Mouse (Mus musculus): ENCODE measurements around the gene Tubgcp6.
A peak's percentile ranks its signal among the peaks of the same experiment; 100 is the strongest.

The Tubgcp6 gene

GRCm38 (mm10) chr15:89100823-89101222 is 22.1 kb downstream of the Tubgcp6 start:
- DNase-seq = no peak

- DNase-seq = peak; percentile 88
These were observed 24.3 kb downstream of the Tubgcp6 start for GRCm38 (mm10) chr15:89098616-89099015.

GRCm38 (mm10) chr15:89097450-89097849 is 25.5 kb downstream of the Tubgcp6 start:
- DNase-seq = no peak

GRCm38 (mm10) chr15:89092181-89092580 is 30.7 kb downstream of the Tubgcp6 start:
- no peak for DNase-seq

GRCm38 (mm10) chr15:89090662-89091061 is 32.2 kb downstream of the Tubgcp6 start:
- no peak for DNase-seq

- DNase-seq = peak; percentile 67
These were observed 33.5 kb downstream of the Tubgcp6 start for GRCm38 (mm10) chr15:89089248-89090051.

- DNase-seq = peak; percentile 94
These were observed 34.2 kb downstream of the Tubgcp6 start, which contains the start of gene Selenoo for GRCm38 (mm10) chr15:89088607-89089247. Selenoo (plus strand) TSS chr15:89089084.

- DNase-seq = peak; percentile 59
These were observed 38.1 kb downstream of the Tubgcp6 start for GRCm38 (mm10) chr15:89084826-89085225.

GRCm38 (mm10) chr15:89083906-89084305 is 39.0 kb downstream of the Tubgcp6 start:
- DNase-seq = no peak

- peak; percentile 59 for DNase-seq
These were observed 44.6 kb downstream of the Tubgcp6 start for GRCm38 (mm10) chr15:89078208-89078836.

GRCm38 (mm10) chr15:89076156-89076731 is 46.7 kb downstream of the Tubgcp6 start:
- DNase-seq = peak; percentile 87

- peak; percentile 92 for DNase-seq
These were observed 47.3 kb downstream of the Tubgcp6 start for GRCm38 (mm10) chr15:89075478-89076147.

- peak; percentile 60 for DNase-seq
These were observed 48.1 kb downstream of the Tubgcp6 start, which contains the start of gene Trabd for GRCm38 (mm10) chr15:89074613-89075477. Trabd (plus strand) TSS chr15:89075124.

- no peak for DNase-seq
These were observed 48.8 kb downstream of the Tubgcp6 start for GRCm38 (mm10) chr15:89073993-89074603.

- DNase-seq = peak; percentile 53
These were observed 52.3 kb downstream of the Tubgcp6 start for GRCm38 (mm10) chr15:89070606-89071005.

- DNase-seq = peak; percentile 42
These were observed 53.5 kb downstream of the Tubgcp6 start for GRCm38 (mm10) chr15:89069336-89069840.

- DNase-seq = no peak
These were observed 54.7 kb downstream of the Tubgcp6 start for GRCm38 (mm10) chr15:89068226-89068625.

- DNase-seq = no peak
These were observed 55.3 kb downstream of the Tubgcp6 start for GRCm38 (mm10) chr15:89067609-89068008.

GRCm38 (mm10) chr15:89064891-89065290 is 58.0 kb downstream of the Tubgcp6 start:
- DNase-seq = peak; percentile 62

- peak; percentile 91 for DNase-seq
These were observed 59.4 kb downstream of the Tubgcp6 start for GRCm38 (mm10) chr15:89063536-89063935.

- peak; percentile 66 for DNase-seq
These were observed 59.9 kb downstream of the Tubgcp6 start for GRCm38 (mm10) chr15:89063001-89063400.
